Mouse (Mus musculus) embryonic fibroblast, embryonic 13.5 days (primary cell): ENCODE data around the gene Vmn1r126. TPM values are rescaled to one million over a fixed set of nuclear protein-coding genes. Genes with fewer than 3 reads are reported as not detected.
"Not testable (repeated sequence)": the region's sequence is repeated elsewhere in the genome, so short reads cannot be mapped to it uniquely, and the experiment has no call there.

ENCODE experiments used
- H3K27ac ChIP-seq: 2 replicates; pipeline ENCODE4 v1.5.1; 2012; ENCODE audit warnings: low read length, control low read depth, inconsistent platforms; ENCODE audit not compliant: insufficient read depth
- H3K4me1 ChIP-seq: 2 replicates; pipeline ENCODE4 v1.6.1; 2011; ENCODE audit warnings: low read length; ENCODE audit not compliant: control insufficient read depth, insufficient read depth
- H3K4me3 ChIP-seq: 2 replicates; pipeline ENCODE4 v1.5.1; 2011; ENCODE audit warnings: mild to moderate bottlenecking, control low read depth, low read length; ENCODE audit not compliant: insufficient read depth
- polyA plus RNA-seq: library from polyadenylated mRNA; stranded (reverse); fragments of >200 nt; gene quantifications from 2 replicates; pipeline ENCODE4 v1.2.4, GENCODE M21; 2011; ENCODE audit warnings: low read depth; ENCODE audit not compliant: missing spikeins, insufficient read length

Gene Vmn1r126
- polyA plus RNA-seq: not detected in 2 replicates

- not testable (repeated sequence) for H3K27ac ChIP-seq, H3K4me1 ChIP-seq, H3K4me3 ChIP-seq
These were observed at the start of gene Vmn1r126 for GRCm38 (mm10) chr7:21301367-21301766. TSS of gene Vmn1r126 (minus strand) at chr7:21301467.

DNA sequence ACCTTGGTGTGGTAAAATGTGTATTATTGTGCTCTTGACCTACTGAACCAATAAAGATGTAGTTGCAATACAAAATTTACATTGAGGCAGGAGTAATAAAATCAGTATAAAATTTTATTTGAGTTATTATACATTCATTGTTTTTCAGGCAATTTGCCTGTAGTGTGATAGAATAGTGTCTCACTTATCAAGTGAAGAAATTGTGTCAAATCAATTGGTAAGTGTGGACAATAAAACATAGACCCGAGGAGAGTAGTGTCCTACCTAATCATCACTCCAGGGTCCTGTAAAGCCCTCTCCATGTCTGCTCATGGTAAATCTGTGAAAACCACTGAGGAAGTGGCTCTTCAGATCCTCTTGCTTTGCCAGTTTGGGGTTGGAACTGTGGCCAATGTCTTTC lies 47.8 kb upstream of the Vmn1r126 start, which contains the start of gene Vmn1r128:
Vmn1r128 (plus strand) TSS at position 301 of the 400 bp plus-strand sequence.
- H3K4me3 ChIP-seq: not testable (repeated sequence)

GRCm38 (mm10) chr7:21319761-21320160 lies 18.5 kb upstream of the Vmn1r126 start, which contains the start of gene Vmn1r127:
TSS of gene Vmn1r127 (minus strand) at chr7:21319861.
- H3K4me3 ChIP-seq, H3K27ac ChIP-seq, H3K4me1 ChIP-seq: not testable (repeated sequence)

More for the DNA sequence above, 47.8 kb upstream of the Vmn1r126 start, which contains the start of gene Vmn1r128:
- not testable (repeated sequence) for H3K27ac ChIP-seq, H3K4me1 ChIP-seq

DNA sequence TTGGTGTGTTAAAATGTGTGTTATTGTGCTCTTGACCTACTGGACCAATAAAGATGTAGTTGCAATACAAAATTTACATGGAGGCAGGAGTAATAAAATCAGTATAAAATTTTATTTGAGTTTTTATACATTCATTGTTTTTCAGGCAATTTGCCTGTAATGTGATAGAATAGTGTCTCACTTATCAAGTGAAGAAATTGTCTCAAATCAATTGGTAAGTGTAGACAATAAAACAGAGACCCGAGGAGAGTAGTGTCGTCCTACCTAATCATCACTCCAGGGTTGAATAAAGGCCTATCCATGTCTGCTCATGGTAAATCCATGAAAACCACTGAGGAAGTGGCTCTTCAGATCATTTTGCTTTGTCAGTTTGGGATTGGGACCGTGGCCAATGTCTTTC lies 29.4 kb downstream of the Vmn1r126 start, which contains the start of gene Vmn1r125:
Vmn1r125 (plus strand) TSS at position 301 of the 400 bp plus-strand sequence.
- H3K4me3 ChIP-seq, H3K4me1 ChIP-seq, H3K27ac ChIP-seq: not testable (repeated sequence)

- H3K4me1 ChIP-seq, H3K27ac ChIP-seq, H3K4me3 ChIP-seq: not testable (repeated sequence)
These were observed 40.8 kb downstream of the Vmn1r126 start, which contains the start of gene Vmn1r124 for GRCm38 (mm10) chr7:21260517-21260916. TSS of gene Vmn1r124 (minus strand) at chr7:21260617.

Other genes with a start within 250 kb of the Vmn1r126 start
- not detected in 2 replicates for gene Vmn1r120, start 247.7 kb downstream of the Vmn1r126 start, polyA plus RNA-seq
- not detected in 2 replicates for gene Vmn1r121, start 203.0 kb downstream of the Vmn1r126 start, polyA plus RNA-seq
- gene Vmn1r122, start 167.3 kb downstream of the Vmn1r126 start, polyA plus RNA-seq: not detected in 2 replicates
- gene Vmn1r123, start 139.3 kb downstream of the Vmn1r126 start, polyA plus RNA-seq: not detected in 2 replicates
- gene Gm5157, start 111.0 kb downstream of the Vmn1r126 start, polyA plus RNA-seq: not detected in 2 replicates
- gene Vmn1r124, start 40.9 kb downstream of the Vmn1r126 start, polyA plus RNA-seq: not detected in 2 replicates
- gene Vmn1r125, start 29.3 kb downstream of the Vmn1r126 start, polyA plus RNA-seq: not detected in 2 replicates
- gene Vmn1r127, start 18.4 kb upstream of the Vmn1r126 start, polyA plus RNA-seq: not detected in 2 replicates
- gene Vmn1r128, start 47.9 kb upstream of the Vmn1r126 start, polyA plus RNA-seq: not detected in 2 replicates
- gene Vmn1r129, start 59.8 kb upstream of the Vmn1r126 start, polyA plus RNA-seq: not detected in 2 replicates
- not detected in 2 replicates for gene Gm6882, start 131.3 kb upstream of the Vmn1r126 start, polyA plus RNA-seq
- gene Vmn1r130, start 210.3 kb upstream of the Vmn1r126 start, polyA plus RNA-seq: not detected in 2 replicates
- gene Vmn1r131, start 244.6 kb upstream of the Vmn1r126 start, polyA plus RNA-seq: not detected in 2 replicates